Mouse (Mus musculus) heart, embryonic 16.5 days (tissue): Measurements from ENCODE around the gene Dnttip1. TPM values are rescaled to one million over a fixed set of nuclear protein-coding genes. Genes with fewer than 3 reads are reported as not detected.
A peak's percentile ranks its signal among the peaks of the same experiment; 100 is the strongest.

Experiments used
- ATAC-seq: fragments of 200-750 bp; cut with Nextera tagmentation; replicated peaks from 2 replicates; pipeline ENCODE4 v1.8.0; 2017; ENCODE audit warnings: moderate number of reproducible peaks; ENCODE audit not compliant: insufficient read depth, low FRiP score; ENCODE audit errors: extremely low read depth
- H3K27ac ChIP-seq: fragments of 300-500 bp; sonication (generic); 2 replicates; pipeline ENCODE4 v1.5.1; 2014; ENCODE audit warnings: mild to moderate bottlenecking, low read length, control low read depth, moderate library complexity
- H3K27me3 ChIP-seq: fragments of 300-500 bp; sonication (generic); 2 replicates; pipeline ENCODE4 v1.6.1; 2014; ENCODE audit warnings: low read length, mixed read lengths; ENCODE audit not compliant: control insufficient read depth, insufficient read depth
- H3K36me3 ChIP-seq: fragments of 300-500 bp; sonication (generic); 2 replicates; pipeline ENCODE4 v1.6.1; 2014; ENCODE audit not compliant: control insufficient read depth, insufficient read depth
- H3K4me1 ChIP-seq: fragments of 300-500 bp; sonication (generic); 2 replicates; pipeline ENCODE4 v1.6.1; 2014; ENCODE audit warnings: low read length, mixed read lengths; ENCODE audit not compliant: control insufficient read depth, insufficient read depth
- H3K4me2 ChIP-seq: fragments of 300-500 bp; sonication (generic); 2 replicates; pipeline ENCODE4 v1.6.1; 2014; ENCODE audit warnings: low read depth, mild to moderate bottlenecking, control low read depth, low read length
- H3K4me3 ChIP-seq: fragments of 300-500 bp; sonication (generic); 2 replicates; pipeline ENCODE4 v1.5.1; 2014; ENCODE audit warnings: mild to moderate bottlenecking, control low read depth, low read length
- H3K9ac ChIP-seq: fragments of 300-500 bp; sonication (generic); 2 replicates; pipeline ENCODE4 v1.6.1; 2014; ENCODE audit warnings: low read length, control low read depth
- H3K9me3 ChIP-seq: fragments of 300-500 bp; sonication (generic); replicated peaks from 2 replicates; pipeline ENCODE4 v1.6.1; 2016; ENCODE audit warnings: low read length; ENCODE audit not compliant: control insufficient read depth
- WGBS: fragments of 180-500 bp; shearing (Covaris S2); extraction: QIAGEN DNeasy Blood & Tissue Kit; methylation state at CpG from one replicate; pipeline ENCODE4 v1.1.7; 2014; 5-methylcytosine and 5-hydroxymethylcytosine counted together
- polyA plus RNA-seq: library from polyadenylated mRNA; unstranded; fragments of >200 nt; fragmentation: Nextera tagmentation; extraction: Ambion mirVana; gene quantifications from 2 replicates; pipeline ENCODE4 v1.2.1, GENCODE M21; 2015

The Dnttip1 gene
- polyA plus RNA-seq, 1 experiment from 2014 or later, result 58.7 TPM

- 33% methylated on average over 8 of the region's 8 CpGs for WGBS
- Histone ChIP-seq H3K4me2 (peak overlapping the region; percentile 83), H3K9me3 (no peaks in the 10 kb centered on the region), H3K4me3 (peak overlapping the region; percentile 92), H3K4me1 (peaks cover 12% of the 10 kb centered on the region), H3K27ac (no peak overlapping the region; the same call in 1 of the 2 replicates), H3K36me3 (peaks cover 23% of the 10 kb centered on the region), H3K9ac (peak overlapping the region; percentile 96), H3K27me3 (no peaks in the 10 kb centered on the region)
- ATAC-seq, result no peak
Measured at GRCm38 (mm10) chr2:164746693-164747092, 910 bp downstream of the Dnttip1 start.

DNA sequence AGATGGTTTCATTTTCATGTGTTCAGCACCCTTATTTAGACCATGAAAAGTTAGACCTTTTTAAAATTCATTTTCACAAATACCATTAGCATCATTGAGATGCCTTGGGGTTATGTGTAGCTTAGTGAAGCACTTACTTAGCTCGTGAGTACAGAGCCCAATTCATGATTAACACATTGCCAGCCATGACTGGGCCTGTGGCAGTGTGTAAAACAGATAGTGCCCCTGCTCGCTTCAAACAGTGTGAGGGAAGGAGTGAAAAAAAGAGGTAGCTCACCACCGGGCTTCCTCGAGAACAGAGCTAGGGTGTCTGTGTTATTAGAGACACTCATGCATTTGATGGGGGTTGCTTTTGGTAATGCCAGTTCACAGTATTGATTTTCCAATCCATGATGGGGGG is 2.4 kb downstream of the Dnttip1 start:
- Histone ChIP-seq H3K9ac (no peak overlapping the region), H3K4me3 (no peak overlapping the region), H3K9me3 (no peaks in the 10 kb centered on the region), H3K4me1 (peaks cover 12% of the 10 kb centered on the region), H3K4me2 (no peak overlapping the region), H3K27me3 (no peaks in the 10 kb centered on the region), H3K36me3 (peaks cover 32% of the 10 kb centered on the region), H3K27ac (no peak overlapping the region)
- 79% methylated on average over 4 of the region's 4 CpGs for WGBS
- ATAC-seq, result no peak

DNA sequence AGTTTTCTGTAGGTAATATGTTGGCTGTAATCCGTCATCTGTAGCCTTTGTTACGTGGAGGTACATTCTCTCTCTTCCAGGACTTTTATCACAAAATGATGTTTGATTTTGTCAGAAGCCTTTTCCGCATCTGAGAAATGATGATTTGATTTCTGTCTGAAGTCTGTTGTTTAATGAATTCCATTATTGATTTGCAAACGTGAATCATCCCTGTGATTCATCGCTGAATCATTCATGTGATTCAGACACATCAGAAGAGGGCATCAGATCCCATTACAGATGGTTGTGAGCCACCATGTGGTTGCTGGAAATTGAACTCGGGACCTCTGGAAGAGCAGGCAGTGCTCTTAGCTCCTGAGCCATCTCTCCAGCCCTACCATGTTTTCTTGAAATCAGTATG is 3.2 kb downstream of the Dnttip1 start:
- 88% methylated on average over 6 of the region's 6 CpGs for WGBS
- ATAC-seq, result no peak
- Histone ChIP-seq H3K36me3 (peaks cover 36% of the 10 kb centered on the region), H3K4me2 (no peak overlapping the region), H3K27me3 (no peaks in the 10 kb centered on the region), H3K4me1 (peaks cover 13% of the 10 kb centered on the region), H3K4me3 (no peak overlapping the region), H3K9ac (no peak overlapping the region), H3K27ac (no peak overlapping the region), H3K9me3 (no peaks in the 10 kb centered on the region)

DNA sequence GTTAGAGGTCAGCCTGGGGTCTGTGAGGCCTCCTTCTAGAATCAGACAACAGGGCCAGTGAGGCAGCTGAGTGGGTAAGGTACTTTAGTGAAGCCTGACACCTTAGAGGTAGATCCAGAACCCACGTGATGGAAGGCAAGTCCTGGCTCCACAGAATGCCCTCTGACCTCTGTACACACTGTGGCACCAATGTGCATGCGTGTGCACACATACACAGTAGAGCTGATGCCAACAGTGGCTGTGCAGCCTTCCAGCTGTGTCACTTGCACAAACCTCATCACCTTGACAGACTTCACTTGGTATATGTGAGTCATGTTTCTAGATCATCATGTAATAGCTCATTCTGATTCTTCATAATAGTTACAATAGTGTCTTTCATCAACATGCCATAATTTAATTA is 6.7 kb downstream of the Dnttip1 start:
- Histone ChIP-seq H3K27ac (no peak overlapping the region), H3K4me3 (no peak overlapping the region), H3K4me2 (no peak overlapping the region), H3K27me3 (no peaks in the 10 kb centered on the region), H3K9me3 (no peaks in the 10 kb centered on the region), H3K9ac (no peak overlapping the region), H3K36me3 (peaks cover 60% of the 10 kb centered on the region), H3K4me1 (peaks cover 18% of the 10 kb centered on the region)
- ATAC-seq, result no peak
- WGBS, result 88% methylated on average over 2 of the region's 2 CpGs

DNA sequence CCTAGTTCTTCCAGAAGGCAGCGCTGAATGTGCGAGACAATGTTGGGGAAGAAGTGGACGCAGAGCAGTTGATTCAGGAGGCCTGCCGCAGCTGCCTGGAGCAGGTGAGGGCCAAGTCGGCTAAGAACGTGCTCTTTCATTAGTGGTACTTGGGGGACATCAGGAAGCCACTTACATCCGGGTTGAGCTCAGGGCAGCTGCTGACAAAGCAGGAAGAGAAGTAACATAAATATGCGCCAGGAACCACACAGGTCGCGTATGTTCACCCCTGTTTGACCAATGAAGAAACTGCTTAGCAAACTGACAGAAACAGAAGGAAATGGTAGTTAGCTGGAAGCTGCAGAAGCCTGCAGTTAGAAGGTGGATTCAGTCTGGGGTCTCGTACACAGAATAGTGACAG is 8.3 kb downstream of the Dnttip1 start:
- H3K4me3 ChIP-seq, result no peak overlapping the region
- ATAC-seq, result no peak
- no peak overlapping the region for H3K4me2 ChIP-seq
- H3K9ac ChIP-seq, result no peak overlapping the region
- no peaks in the 10 kb centered on the region for H3K9me3 ChIP-seq
- H3K27me3 ChIP-seq, result no peaks in the 10 kb centered on the region
- H3K36me3 ChIP-seq, result peaks cover 65% of the 10 kb centered on the region
- 66% methylated on average over 11 of the region's 11 CpGs for WGBS
- H3K27ac ChIP-seq, result peak overlapping the region; percentile 85
- peaks cover 15% of the 10 kb centered on the region for H3K4me1 ChIP-seq

GRCm38 (mm10) chr2:164754800-164755199 is 9.0 kb downstream of the Dnttip1 start:
- Histone ChIP-seq H3K27ac (peak overlapping the region; percentile 85), H3K9me3 (no peaks in the 10 kb centered on the region), H3K9ac (peak overlapping the region; percentile 22), H3K4me2 (no peak overlapping the region), H3K4me1 (peaks cover 15% of the 10 kb centered on the region), H3K4me3 (no peak overlapping the region), H3K27me3 (no peaks in the 10 kb centered on the region), H3K36me3 (peaks cover 70% of the 10 kb centered on the region)
- peak; percentile 94 for ATAC-seq
- WGBS, result 44% methylated on average over 2 of the region's 2 CpGs

- no peak for ATAC-seq
- no peaks in the 10 kb centered on the region for H3K9me3 ChIP-seq
- H3K27ac ChIP-seq, result no peak overlapping the region
- no peak overlapping the region for H3K9ac ChIP-seq
- 92% methylated on average over 11 of the region's 11 CpGs for WGBS
- H3K4me2 ChIP-seq, result no peak overlapping the region
- no peak overlapping the region for H3K4me3 ChIP-seq
- peaks cover 18% of the 10 kb centered on the region for H3K4me1 ChIP-seq
- no peaks in the 10 kb centered on the region for H3K27me3 ChIP-seq
- peaks cover 76% of the 10 kb centered on the region for H3K36me3 ChIP-seq
Measured at GRCm38 (mm10) chr2:164757841-164758240, 12.1 kb downstream of the Dnttip1 start.

DNA sequence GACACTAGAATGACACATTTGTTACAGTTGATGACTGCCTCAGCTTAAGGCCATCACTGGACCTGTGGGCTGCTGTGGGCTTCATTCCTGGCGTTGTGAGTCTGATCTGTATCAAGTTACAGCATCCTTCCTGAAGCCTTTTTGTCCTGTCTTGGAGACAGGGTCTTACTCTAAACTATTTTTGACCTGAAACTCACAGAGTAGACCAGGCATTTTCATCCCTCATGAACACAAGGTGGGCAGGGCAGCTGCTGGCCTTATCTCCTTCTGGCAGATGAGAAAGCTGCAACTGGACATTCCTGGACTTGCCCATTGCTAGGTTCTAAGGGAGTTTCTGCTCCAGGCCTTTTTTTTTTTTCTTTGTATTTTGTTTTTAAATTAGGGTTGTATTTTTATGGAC is 12.9 kb downstream of the Dnttip1 start:
- ATAC-seq, result no peak
- H3K27ac ChIP-seq, result no peak overlapping the region
- no peak overlapping the region for H3K4me2 ChIP-seq
- H3K36me3 ChIP-seq, result peaks cover 76% of the 10 kb centered on the region
- H3K4me3 ChIP-seq, result no peak overlapping the region
- 62% methylated on average over 1 of the region's 1 CpGs for WGBS
- H3K4me1 ChIP-seq, result peaks cover 18% of the 10 kb centered on the region
- no peaks in the 10 kb centered on the region for H3K9me3 ChIP-seq
- H3K27me3 ChIP-seq, result no peaks in the 10 kb centered on the region
- no peak overlapping the region for H3K9ac ChIP-seq

DNA sequence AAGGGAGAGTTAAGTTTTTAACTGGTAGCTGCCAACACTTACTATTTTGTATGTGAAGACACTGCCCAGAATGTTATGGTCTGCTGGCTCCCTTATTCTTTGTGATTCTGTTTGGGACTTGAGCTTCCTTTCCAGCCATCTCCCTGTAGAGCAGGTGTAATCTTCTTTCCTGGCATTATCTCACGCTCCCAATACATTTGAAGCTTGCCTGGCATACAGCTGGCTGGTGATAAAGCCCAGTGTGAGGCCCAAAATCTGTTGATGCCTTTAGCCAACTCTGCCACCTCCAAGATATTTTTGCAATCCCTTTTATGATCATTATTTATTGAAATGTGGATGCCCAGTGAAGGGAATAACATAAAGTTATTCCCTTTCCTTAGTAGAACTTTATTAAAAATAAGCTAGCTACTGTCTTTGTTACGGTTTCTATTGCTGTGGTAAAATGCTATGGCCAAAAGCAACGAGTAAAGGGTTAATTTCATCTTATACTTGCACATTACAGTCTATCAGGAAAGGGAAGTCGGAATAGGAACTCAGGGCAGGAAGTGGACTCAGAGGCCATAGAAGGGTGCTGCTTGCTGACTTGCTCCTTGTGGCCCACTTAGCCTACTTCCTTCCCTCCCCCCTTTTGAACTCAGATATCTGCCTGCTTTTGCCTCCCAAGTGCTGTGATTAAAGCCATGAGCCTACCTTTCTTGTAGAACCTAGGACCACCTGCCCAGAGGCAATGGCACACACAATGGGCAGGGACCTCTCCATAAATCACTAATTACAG is 14.5 kb downstream of the Dnttip1 start:
- ATAC-seq, result 0 out of 2 replicates have a peak, but pooled peaks have one; percentile 33
- Histone ChIP-seq H3K27ac (no peak overlapping the region), H3K9ac (no peak overlapping the region)

More for the DNA sequence above, 14.5 kb downstream of the Dnttip1 start:
- peaks cover 11% of the 10 kb centered on the region for H3K4me1 ChIP-seq
- H3K36me3 ChIP-seq, result peaks cover 71% of the 10 kb centered on the region
- no peak overlapping the region for H3K4me2 ChIP-seq
- WGBS, result 79% methylated on average over 4 of the region's 4 CpGs
- H3K27me3 ChIP-seq, result no peaks in the 10 kb centered on the region
- no peak overlapping the region for H3K4me3 ChIP-seq
- H3K9me3 ChIP-seq, result no peaks in the 10 kb centered on the region
